Mouse (Mus musculus): Measurements from ENCODE around the gene Actn1.

Gene Actn1

DNA sequence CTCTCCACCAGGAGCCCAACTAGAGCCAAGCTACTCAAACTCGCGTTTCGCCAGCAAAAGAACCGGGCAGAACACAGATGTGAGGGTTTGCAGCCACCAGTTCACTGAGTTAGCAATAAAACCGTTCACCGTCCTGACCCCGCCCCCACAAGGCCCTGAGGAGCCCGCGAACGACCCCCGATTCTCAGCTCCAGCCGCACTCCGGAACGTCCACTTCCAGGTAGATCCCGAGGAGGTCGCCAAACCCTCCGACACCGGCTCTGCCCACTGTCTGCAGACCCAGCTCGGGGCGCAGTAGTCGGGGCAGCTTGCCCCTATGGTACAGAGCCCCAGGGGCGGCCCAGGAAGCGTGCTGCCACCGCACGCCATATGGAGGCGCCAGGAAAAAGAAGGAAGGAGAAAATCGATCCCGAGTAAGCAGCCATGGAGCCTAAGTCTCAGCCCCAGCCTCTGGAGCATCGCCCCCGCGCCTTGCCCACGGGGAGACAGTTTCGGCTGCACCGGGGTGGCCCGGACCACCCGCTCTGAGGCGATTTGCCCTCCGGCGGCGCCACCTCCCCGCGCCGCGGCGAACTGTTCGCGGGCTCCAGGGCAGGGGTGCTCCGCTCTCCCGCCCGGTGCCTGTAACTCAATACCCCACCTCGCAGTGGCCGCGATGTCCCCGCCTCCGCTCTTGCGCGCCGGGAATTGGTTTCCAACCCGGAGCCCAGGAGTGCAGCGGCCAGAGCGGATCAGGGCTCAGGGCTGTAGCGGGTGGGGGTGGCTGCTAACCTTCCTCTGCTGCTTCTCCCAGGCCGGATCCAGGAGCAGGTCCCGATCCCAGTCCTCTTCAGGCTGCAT is 735 bp downstream of the Actn1 start:
- peak; percentile 79 for DNase-seq

DNA sequence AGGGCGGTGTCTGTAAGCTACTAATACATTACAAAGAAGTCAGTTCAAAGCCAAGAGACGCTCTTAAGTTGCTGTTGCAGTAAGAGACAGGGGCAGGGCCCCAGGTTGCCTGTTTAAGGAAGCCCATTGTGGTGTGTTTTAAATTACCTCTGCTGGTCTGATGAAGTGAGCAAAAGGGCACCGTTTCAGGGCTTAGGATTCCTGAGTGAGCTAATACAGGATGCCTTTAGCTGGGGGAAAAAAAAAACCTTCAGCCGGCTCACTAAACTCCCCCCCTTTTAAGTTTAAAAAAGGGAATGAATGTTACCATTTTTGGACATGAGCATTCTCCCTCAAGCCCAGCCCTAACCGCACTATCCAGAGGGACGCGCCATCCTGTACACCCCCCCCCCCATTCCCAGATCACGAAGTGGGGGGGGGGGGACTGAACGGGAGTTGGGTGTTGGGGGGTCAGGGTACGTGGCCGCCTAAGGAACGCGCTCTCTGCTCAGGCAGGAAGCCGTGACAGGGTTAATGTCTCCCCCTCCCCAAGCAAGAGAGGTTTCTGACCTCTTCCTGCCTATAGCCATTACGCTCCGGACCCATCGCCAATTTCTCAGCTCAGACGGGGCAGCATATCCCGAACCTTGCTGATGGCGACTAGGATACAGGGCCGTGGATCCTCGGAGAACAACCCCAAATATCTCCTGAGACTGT is 1.5 kb downstream of the Actn1 start:
- DNase-seq, result no peak

GRCm38 (mm10) chr12:80251978-80252377 is 8.2 kb downstream of the Actn1 start:
- no peak for DNase-seq

DNA sequence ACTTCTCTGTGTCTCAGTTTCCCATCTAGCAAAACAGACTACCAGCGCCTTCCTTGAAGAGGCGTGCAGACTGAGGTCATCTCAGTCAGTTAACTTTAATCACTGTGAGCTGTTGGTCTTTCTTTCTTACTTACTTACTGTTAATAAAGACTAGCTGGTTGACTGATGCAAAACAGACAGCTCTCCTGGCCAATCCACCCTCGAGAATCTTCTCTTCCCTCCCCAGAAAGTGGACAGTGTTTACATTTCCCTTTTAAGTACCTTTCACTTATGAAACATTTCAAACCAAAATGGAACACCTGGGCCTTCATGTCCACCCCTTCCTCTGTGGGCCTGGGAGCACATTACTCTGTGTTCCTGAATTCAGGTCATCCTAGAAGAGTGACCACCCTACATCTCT is 8.6 kb downstream of the Actn1 start:
- no peak for DNase-seq

GRCm38 (mm10) chr12:80249539-80249938 is 10.6 kb downstream of the Actn1 start:
- DNase-seq, result no peak

- DNase-seq, result no peak
Observed at GRCm38 (mm10) chr12:80247067-80247466, 13.1 kb downstream of the Actn1 start.

DNA sequence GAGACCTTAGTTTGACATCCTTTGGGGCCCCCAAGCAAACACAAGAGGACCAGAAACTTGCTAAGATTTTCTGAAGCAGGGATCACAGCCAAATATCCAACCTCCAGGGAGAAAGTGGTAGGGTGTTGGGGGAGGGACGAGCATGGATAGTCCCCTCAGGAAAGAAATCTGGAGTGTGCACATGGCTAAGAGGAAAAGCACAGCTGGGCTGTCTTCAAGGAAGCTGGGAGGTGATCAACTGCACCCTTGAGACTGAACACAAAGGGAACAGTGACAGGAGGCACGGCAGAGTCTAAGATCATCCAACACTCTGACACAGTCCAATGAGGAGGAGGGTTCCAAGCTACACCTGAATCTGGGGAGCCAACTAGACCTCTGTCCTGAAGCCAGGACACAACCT is 13.7 kb downstream of the Actn1 start:
- DNase-seq, result no peak

GRCm38 (mm10) chr12:80244755-80245154 is 15.4 kb downstream of the Actn1 start:
- no peak for DNase-seq

DNA sequence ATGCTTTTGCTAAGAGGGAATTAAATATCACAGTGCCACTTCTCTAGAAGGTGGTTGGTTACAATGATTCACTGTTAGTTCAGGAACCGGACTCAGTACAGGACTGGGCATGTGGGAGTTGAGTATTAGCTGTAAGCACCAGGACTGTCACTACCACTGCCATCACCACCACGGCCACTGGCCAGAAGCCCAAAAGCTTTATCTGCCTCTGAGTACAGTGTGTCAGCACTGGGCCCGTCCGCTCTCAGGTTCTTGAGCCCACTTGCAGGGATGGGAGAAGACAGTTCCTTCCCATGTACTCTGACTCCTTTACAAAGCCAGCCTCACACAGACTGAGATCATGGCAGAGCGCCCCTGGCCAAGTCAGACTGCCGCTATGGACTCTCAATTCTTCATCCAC is 16.0 kb downstream of the Actn1 start:
- DNase-seq, result no peak

- DNase-seq, result no peak
Observed at GRCm38 (mm10) chr12:80243335-80243734, 16.8 kb downstream of the Actn1 start.

DNA sequence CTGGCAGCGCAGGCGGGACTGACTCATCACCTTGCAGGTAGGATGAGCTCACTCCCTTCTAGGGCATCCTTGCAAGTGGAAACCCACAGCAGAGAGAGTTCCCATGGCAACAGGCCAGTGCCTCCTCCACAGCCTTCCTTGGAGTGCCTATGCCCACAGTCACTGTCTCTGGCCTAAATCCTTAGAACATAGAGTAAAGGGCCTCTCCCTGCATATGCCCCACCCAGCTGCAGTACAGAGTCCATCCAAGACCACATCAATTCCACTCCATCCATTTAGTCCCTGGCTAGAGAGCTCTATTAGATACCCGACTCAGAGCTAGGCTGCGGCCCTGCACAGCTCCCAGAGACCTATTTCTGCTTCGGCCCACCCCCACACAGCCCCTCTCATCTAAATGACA is 20.7 kb downstream of the Actn1 start:
- peak; percentile 81 for DNase-seq

DNA sequence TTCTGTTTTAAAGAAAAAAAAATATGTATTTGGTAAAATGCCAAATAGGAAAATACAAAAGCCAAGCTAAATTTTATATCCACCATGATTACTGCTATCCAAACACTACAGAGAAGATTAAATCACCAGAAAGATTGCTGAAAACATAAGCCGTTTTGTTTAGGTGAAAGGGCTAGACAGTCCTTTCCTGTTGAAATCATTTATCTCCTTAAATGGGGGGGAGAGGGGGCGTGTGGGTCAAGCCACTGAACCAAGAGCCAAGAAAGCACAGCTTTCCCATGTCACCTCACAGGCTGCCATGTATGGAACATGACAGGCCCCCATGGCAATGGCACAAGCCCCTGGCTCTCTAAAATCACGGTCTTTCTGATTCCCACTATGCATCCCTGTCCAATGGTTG is 21.6 kb downstream of the Actn1 start:
- DNase-seq, result no peak

DNA sequence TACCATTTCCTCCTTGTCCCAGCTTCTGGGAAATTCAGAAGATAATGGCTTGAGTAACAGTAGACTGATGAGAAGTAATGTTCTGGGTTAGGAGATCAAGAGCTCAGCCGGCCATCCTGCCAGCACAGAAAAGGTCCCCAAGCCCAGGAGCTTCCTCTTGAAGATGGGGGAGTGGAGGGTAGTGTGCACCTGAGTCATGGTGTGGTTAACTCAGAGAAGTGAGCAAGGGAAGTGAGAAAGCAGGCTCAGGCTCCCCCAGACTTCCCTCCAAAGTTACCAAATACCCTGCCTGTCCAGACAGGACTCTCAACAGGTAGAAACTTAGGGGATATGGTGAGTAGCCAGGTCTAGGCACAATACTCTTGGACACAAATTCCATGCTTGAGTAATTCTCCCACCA is 24.9 kb downstream of the Actn1 start:
- no peak for DNase-seq

DNA sequence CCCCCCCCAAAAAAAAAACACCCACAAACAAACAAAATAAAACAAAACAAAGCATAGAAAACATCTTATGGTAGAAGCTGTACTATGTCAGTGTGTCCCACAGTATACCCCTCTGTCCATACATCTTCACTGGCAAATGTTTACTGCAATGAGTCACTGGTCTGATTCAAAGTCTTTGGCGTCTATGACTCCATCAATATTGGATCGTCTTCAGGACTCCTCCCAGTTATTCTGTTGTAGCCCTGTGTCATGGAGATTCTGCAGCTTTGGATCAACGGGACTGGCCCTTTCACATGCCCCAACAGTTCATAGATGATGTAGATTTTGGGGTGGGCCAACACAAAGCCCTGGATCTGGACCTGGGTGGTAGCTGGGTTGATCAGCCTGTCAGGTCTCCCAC is 25.9 kb downstream of the Actn1 start:
- DNase-seq, result no peak

DNA sequence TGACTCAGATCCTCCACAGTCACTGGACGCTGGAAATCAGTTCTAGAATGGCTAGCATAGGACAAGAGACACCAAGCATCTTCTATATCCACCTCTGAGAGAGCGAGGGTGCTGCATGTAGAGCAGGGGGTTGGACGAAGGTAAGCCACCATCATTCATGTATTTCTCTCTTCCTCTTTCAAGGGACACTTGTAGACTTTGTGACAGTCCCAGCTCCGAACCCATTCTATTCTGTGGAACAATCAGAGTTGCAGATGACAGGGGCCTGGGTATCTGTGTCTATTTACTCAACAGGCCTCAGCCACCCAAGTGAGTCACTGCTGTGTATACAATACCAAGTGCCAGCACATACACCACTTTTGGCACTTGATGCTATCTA is 27.3 kb downstream of the Actn1 start:
- no peak for DNase-seq

DNA sequence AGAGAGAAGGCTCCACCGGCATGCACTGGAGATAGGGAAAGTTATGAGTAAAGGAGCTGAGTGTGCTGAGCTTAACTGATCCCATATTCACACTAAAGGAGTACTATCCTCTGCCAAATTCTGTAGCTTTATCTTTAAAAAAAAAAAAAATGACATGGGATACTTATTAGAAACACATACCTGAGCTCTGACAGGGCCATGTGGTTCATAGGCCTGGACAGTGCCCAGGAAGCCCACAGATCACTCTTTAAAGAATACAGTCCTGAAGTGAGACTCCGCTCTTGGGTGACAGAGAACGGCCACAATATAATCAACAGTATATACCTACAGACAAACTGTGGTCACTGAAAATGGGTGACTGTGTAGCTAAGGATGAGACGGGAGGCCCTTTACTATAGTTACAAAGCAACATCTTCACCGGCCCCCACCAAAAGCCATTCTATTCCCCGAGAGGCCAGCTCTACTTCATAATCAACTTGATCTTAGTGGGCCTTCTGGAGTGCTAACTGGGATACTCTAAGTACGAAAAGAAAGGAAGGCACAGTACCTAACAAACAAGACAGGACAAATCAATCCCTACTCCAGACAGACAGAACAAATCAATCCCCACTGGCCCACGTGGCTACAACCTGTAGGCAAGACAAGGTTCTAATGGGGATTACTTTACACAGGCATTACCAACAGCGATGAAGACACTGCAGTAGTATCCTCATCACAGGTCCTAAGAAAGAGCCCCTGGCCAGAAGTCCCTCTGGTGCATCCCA is 27.9 kb downstream of the Actn1 start:
- no peak for DNase-seq

DNA sequence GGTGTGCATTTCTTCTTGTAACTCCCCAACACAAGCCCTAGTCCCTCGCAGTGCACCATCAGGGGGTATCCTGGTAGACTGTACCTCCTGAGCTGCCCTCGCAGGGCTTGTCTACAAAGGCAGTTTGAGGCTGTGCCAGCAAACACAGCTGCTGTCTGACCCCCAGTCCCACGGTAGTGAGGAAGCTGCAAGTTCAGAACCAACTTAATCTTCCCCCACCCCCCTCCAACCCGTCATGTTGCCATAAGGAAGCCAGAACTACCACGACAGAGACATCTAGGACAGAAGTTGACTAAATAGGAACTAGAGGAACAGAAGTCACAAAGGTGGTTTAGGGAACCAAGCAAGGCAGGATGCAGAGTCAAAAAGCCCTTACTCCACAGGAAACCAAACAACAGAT is 28.9 kb downstream of the Actn1 start:
- DNase-seq, result no peak

GRCm38 (mm10) chr12:80230854-80231253 is 29.3 kb downstream of the Actn1 start:
- DNase-seq, result no peak

- peak; percentile 43 for DNase-seq
Observed at GRCm38 (mm10) chr12:80230111-80230700, 30.0 kb downstream of the Actn1 start.

DNA sequence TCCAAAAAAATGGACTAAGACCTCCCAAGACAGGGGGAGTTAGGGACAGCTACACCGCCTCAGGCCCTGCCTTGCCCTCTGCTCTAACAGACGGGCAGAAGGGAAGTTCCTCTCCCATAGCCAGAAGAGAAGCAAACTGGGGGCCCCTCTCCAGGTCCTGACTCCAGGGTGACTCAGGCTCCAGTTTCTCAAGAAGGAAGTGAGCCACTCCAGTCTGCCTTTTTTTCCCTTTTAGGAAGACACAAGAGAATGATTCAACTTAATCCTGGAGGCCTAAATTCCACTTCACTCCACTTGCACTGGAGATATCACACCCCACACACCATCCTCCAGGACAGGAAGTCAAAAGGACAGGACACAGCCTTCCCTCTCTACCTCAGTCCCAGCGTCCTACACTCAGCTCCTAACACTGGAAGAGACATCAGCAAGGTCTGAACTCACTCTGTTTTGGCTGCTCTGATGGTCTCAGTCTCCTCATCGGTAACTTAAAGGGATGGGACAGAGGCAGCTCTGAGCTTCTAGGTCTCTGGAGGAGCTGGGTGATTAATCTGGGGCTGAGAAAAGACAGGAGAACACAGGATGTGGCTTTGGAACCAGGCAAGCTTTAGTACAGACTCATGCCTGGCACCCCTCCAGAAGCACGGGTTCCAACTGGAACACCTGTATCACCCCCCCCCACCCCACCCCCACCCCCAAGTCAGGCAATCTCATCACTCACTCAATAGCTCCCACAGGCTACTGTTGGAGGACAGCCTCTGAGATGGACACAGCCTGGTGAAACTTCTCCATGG is 31.0 kb downstream of the Actn1 start:
- no peak for DNase-seq

DNA sequence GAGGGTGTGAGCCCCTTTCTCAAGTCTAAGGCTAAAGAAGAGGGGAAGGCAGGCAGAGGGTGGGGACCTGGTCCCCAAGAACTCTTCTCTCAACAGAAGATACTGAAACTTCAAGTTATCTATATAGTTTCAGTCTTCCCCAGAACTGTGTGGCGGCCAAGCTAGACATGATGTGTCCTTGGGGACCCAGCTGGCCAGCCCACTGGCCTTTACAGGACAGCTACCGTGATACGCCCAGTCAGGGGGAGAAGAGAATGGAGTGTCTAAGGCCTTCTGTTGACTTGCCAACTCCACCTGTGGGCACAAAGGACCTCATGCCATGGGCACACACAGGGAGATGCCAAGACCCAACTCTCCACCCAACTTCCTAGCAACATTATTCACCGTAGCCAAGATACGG is 31.8 kb downstream of the Actn1 start:
- DNase-seq, result no peak

DNA sequence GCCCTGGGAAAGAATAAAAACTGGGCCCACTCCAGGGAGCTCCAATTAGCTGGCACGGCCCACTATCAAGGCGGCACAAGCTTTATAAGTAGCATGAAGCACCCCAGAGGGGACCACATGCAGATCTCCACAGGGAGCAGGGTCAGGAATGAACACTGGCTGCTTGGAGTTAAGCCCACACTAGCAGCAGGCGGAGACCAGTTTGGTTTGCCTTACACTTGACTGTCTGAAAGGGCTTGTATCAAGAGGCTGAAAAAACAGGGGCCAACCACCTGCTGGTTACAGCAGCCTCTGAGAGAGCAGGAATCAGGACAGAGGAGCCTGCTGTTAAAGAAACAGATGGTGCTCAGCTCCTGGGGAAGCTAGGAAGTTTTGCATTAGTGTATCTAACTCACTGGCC is 32.3 kb downstream of the Actn1 start:
- DNase-seq, result no peak

DNA sequence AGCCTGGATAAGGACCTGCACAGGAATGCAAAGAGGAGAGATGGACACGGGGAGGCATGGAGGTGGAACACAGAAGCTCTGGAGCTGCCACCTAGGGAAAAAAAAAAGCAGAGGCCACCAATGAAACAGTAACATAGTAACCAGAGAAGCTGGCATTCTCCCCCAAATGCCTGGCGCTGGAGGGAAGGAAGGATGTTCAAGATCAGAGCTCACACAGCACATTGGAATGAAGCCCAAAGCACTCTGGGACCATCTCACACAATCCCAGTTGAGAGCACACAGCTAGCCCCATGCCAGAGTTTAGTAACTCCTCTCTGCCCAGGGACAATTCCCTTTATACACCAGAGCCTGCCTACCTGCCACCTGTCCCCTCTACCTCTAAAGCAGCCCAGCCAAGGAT is 34.1 kb downstream of the Actn1 start:
- DNase-seq, result no peak

Measured in right cerebral cortex, postnatal 25 days (tissue).